Mouse (Mus musculus) liver (tissue): ENCODE data around the gene Ralbp1.

ENCODE experiments used
- DNase-seq: peaks from one replicate; pipeline ENCODE4 v3.0.0-alpha.2; 2020; ENCODE audit warnings: mixed read lengths

Ralbp1 gene

GRCm38 (mm10) chr17:65885697-65886529 is at the start of gene Ralbp1:
Gene Ralbp1 (minus strand): TSS chr17:65885798.
- peak; percentile 24 for DNase-seq

DNA sequence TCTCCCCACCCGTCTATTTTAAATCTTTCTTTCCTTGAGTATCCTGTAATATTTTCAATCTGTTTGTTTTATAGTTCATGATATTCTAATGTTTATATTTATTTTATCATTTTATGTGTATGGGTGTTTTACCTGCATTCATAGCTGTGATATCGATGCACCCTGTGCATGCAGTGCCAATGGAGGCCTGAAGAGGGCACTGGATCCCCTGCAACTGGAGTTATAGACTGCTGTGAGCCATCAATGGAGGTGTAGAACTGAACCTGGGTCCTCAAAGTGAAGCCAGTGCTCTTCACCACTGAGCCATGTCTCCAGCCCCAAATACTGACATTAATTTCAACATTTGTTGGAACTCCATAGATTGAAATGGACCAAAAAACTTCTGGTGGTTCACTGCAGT is 48.1 kb upstream of the Ralbp1 start:
- DNase-seq: peak; percentile 41

DNA sequence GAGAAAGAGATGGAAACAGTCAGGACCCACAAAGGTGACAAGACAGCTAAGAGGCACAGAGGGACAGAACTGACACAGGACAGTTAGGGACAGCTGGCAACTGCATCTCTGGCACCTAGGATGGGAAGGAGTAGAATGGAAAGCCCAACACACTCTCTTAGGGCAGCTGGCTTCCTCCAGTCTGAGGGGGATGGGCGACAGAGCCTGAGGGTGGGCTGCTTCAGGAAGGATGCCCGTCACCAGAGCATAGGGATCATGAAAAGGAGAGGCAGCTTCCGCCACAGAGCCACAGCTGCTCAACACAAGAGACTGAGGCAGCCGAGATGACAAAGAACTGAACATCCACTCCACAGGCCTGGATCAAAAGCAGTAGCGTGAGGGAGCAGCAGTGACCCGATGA is 45.9 kb upstream of the Ralbp1 start:
- no peak for DNase-seq

DNA sequence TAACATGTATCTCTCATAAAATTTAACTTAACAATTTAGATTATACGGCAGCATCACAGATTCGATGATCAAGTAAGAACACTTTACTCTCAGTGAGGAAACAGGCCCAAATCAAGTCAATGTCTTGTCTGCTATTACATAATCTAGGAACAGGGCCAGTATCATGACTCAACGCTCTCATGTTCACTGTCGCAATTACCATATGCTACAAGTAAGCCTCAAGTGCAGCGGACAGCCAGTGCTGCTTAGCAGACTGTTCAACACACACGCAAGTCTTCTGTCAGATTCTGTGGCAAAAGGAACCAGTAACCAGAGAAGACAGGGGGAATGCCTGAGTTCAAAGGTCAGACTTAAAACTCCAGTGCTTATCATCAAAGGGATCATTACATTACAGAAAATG is 45.4 kb upstream of the Ralbp1 start:
- no peak for DNase-seq

- no peak for DNase-seq
Measured at GRCm38 (mm10) chr17:65930158-65930826, 44.7 kb upstream of the Ralbp1 start.

DNA sequence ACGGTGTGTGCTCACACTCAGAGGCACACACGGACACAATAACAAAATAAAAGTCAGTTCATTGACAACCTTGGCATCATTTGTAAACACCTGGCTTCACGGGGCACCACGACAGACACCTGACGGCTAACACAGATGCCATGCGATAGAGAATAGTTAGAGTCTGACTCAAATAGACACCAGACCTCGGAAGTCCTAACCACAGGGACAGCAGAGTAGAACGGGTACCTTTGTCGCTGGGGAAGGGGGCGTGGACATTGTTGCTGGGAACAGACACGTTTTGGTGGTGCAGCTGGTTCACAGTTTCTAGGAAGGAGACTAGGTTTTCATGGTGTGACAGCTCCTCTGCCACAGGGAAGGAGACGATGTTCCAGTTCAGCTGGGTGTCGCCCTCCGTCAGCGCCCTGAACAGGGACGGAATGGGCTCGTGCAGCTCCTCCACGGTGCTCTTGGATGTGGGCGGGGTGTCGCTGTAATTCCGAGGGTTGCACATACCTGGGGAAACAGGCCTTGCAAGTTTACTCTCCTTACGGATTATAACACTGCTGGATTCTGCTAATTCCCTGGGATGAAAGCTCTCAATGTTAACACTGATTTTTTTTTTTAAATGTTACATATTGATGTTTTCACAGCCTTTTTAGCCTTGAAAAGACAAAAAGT is 43.9 kb upstream of the Ralbp1 start:
- no peak for DNase-seq

- no peak for DNase-seq
Measured at GRCm38 (mm10) chr17:65927077-65927476, 41.5 kb upstream of the Ralbp1 start.

DNA sequence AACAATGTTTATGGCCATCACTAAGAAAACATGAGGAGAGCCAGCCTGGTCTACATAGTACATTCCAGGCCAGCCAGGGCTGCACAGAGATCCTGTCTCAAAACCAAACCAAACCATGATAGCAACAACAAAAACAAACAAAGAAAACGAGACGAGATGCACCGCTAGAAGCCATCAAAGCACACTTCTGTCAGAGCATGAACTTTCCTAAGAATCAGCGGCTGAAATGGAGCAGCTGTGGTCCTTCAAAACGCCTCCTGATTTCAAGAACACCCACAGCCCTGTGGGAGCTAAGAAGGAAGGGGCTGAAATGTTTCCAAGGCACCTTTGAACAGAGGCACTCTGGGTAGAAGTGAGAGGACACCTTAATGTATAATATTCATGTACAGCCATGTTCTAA is 38.6 kb upstream of the Ralbp1 start:
- no peak for DNase-seq

DNA sequence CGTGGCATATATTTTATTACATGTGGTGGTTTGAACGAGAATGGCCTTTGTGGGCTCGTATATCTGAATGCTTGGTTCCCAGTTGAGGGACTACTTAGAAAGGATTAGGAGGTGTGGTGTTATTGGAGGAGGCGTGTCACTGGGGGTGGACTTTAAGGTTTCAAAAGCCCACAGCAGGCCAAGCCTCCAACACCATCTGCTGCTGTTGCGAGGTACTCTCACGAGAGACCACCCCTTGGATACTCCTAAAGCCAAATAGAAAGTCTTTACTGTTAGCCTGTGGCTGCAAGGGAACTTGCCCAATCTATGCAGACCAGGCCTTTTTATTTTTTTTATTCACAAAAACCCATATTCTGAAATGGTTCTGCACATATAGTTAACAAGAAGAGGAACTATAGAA is 36.4 kb upstream of the Ralbp1 start:
- DNase-seq: no peak

- DNase-seq: peak; percentile 55
Measured at GRCm38 (mm10) chr17:65919235-65919634, 33.6 kb upstream of the Ralbp1 start.

DNA sequence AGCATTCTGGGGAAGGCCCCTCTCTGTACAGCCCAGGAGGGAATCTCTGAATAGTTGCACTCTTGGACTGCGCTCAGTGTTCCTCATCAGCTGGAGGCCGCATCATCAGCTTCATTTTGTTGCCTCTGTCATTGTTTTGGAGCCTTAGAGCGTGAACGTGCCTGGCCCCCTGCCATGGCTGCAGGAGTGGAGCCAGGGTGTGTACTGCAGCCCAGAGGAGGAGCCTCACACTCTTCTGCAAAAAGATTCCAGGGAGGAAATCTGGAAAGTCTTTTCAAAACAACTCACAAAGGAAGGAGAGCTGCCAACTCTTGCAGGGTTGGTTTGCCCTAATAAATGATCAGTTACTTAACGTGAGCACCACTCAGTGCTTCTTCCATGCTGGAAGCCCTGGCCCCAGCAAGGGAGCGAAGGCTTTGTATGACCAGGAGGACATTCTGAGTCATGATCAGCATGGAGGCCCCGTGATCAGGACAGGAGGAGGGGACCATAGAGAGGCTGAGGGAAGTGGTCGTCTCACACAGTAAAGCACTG is 30.6 kb upstream of the Ralbp1 start:
- DNase-seq: no peak

DNA sequence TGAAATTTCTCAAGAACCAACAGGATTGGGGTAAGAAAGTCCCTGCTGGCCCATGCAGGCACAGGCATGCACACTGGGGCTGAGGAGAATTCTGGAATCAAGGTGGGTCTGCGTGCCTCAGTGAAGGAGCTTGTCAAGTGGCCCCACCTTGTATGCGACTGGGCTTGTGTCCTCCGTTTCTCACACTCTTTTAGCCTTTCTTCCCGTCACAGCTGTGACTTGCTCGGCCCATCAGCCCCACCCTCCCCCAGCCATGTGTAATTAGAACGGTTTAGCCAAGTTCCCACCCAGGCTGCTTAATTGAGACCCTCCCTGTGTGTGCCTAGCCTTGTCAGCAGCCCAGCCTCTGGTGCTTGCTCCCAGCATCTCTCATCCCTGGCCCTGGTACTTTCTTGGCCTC is 28.5 kb upstream of the Ralbp1 start:
- no peak for DNase-seq

DNA sequence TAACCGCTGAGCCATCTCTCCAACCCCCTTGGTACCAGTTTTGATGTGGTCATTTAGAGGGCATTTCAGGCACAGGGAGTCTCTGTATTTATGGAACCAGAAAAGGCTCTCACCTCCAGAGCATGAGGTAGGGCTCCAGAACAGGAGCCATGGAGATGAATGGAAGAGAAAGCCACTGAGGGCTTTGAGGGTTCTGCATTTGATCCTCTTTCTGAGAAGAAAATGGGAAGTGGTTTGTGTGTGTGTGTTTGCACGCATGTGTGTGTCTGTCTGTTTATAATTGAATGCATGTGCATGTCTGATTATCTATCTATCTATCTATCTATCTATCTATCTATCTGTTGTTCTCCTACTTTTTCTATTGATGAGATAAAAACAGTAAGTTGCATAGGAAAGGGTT is 26.6 kb upstream of the Ralbp1 start:
- DNase-seq: no peak

GRCm38 (mm10) chr17:65911285-65912069 is 25.9 kb upstream of the Ralbp1 start:
- no peak for DNase-seq

- no peak for DNase-seq
Measured at GRCm38 (mm10) chr17:65908270-65908669, 22.7 kb upstream of the Ralbp1 start.

- DNase-seq: peak; percentile 30
Measured at GRCm38 (mm10) chr17:65906895-65907401, 21.4 kb upstream of the Ralbp1 start.

GRCm38 (mm10) chr17:65906313-65906894 is 20.8 kb upstream of the Ralbp1 start:
- DNase-seq: no peak

DNA sequence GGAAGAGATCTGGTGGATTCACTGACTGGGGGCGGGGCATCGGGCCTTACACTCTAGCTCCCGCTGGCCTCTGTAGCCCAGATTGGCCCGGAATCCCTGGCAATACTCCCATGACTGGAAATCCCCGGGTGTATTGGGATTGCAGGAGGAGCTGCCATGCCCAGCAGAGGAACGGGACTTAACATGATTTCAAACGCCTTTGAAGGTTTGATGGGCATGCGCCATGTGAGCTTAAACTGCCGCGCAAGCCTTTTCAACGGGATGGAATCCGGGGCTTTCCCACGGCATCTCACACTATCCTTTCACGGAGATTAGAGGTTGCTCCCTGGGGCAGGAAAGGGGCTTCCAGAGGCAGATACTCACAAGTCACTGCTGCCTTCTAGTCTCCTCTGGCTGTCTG is 19.6 kb upstream of the Ralbp1 start:
- no peak for DNase-seq

DNA sequence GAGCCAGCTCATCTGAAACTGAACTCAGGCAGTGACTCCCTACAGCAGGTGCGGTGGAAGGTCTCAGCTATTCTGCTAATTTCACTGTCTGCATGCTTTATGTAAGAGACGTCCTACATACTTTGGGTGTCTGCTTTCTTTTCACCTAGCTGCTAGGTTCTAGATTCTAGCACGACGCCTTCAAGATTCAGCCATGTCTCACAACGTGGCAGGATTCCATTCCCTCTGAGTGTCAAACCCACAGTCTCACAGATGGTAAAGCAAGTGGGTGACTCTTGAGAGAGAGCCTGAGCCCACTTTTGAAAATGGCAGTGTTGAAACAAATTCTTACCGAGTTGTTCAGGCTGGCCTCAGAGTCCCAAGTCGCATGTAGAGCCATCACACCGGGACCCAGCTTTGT is 18.2 kb upstream of the Ralbp1 start:
- DNase-seq: no peak

GRCm38 (mm10) chr17:65903011-65903410 is 17.4 kb upstream of the Ralbp1 start:
- no peak for DNase-seq

DNA sequence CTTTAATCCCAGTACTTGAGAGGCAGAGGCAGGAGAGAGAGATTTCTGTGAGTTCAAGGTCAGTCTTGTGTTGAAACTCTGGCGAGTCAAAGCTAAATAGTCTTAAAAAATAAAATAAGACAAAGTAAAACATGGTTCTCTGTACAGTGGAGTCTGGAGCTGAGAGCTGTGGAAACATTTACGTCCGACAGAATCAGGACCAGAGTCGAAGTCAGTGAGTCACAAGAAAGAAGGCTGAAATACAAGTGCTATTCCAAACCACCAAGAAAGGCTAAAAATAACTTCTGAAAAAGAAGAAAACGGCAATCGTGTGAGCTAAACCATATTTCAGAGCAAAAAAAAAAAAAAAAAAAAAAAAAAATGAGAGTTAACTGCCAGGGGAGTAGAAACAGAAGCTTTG is 16.7 kb upstream of the Ralbp1 start:
- DNase-seq: no peak

GRCm38 (mm10) chr17:65896016-65896415 is 10.4 kb upstream of the Ralbp1 start:
- DNase-seq: no peak
